Mouse (Mus musculus) adrenal gland, postnatal 4 days (tissue): ENCODE measurements around the gene Ptprg. TPM values are rescaled to one million over a fixed set of nuclear protein-coding genes. Genes with fewer than 3 reads are reported as not detected.

Experiments used
- DNase-seq, 2 experiments: peaks; one replicate each; pipeline ENCODE4 v3.0.0; 2021 to 2022; ENCODE audit warnings: low spot score in 2 of 2, mixed read lengths in 2 of 2
- total RNA-seq, 2 experiments: library from RNA; stranded (reverse); gene quantifications; 2 replicates each; pipeline ENCODE4 v1.2.3; 2021

Ptprg gene
- total RNA-seq, 2 experiments from 2014 or later, result 94.8 to 106 TPM

GRCm38 (mm10) chr14:11871752-11872344 lies 318.5 kb downstream of the Ptprg start:
- DNase-seq, result no peak

- no peak for DNase-seq
These were observed 320.9 kb downstream of the Ptprg start for GRCm38 (mm10) chr14:11874266-11874665.

- no peak for DNase-seq
These were observed 321.9 kb downstream of the Ptprg start for GRCm38 (mm10) chr14:11874960-11875889.

DNA sequence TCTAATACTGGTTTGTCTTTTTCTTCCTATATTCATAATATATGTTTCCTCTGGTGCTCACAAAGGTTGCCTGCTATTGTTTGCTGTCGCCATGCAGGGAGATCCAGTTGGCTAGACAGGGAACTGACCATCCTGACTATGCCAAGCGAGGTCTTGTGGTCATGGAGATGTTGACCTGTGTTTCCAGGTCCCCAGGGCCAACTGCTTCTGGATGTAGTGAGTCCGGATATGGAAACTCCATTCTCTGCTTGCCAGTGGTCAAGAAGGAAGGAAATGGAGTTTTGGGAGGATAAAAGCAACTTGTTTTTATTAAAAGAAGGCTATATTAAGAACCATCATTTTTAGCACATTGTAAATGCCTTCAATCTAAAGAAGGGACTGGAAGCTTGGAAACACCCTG lies 327.8 kb downstream of the Ptprg start:
- no peak for DNase-seq

GRCm38 (mm10) chr14:11883142-11883921 lies 330.0 kb downstream of the Ptprg start:
- no peak for DNase-seq

DNA sequence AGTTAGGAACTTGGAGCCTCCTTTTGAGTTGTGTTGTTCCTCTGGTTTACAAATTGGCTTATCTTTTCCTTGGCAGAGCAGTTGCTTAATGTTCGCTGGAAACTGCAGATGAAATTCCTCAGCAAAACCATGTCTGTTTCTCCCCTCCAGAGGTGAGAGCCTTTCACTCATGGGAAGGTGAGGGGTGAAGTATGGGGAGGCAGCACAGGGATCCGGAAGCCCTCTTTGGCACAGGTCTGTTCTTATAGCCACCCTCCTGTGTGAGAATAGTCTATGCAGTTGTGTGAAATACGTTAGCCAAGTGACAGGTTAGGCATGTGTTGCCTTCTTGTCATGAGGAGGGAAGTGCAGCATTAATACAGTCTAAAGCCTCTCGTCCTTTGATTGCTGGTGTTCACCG lies 330.7 kb downstream of the Ptprg start:
- no peak for DNase-seq

- DNase-seq, result no peak
These were observed 333.1 kb downstream of the Ptprg start for GRCm38 (mm10) chr14:11886417-11886816.

DNA sequence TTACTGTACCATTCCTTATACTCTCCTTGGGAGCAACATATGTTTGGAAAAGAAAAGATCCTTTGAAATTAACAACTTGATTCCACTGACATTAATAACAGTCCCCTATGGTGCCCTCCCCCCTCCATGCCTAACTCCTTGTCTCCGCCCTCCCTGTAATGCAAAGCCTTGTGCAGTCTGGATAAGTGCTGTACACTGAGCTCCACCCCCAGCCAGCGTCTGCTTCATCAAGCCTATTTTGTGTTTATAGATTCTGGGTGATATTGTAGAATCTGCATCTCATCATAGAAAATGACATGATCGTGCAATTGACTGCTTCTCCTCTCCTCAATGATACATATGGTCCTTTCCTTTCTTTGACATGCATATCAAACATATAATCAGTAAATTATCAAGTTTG lies 337.6 kb downstream of the Ptprg start:
- DNase-seq, result no peak

DNA sequence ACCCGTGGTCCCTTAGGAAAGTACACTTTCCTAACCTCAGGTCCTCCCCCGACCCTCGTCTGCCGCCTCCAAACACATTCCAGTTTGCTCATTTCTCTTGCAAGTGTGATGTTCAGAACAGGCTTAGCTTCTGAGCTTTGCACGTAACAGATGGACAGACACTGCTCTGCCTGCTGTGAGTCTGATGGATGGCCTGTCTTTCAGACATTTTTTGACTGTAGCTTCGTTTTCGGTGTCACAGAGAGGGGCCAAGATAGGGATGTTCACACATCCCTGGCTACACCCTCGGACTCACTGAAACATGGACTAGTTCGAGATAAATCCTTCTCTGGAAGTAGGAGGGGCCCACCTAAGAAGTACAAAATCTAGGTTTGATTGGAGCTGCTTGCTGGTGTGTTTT lies 339.3 kb downstream of the Ptprg start:
- DNase-seq, result no peak

GRCm38 (mm10) chr14:11895486-11895885 lies 342.2 kb downstream of the Ptprg start:
- DNase-seq, result no peak

DNA sequence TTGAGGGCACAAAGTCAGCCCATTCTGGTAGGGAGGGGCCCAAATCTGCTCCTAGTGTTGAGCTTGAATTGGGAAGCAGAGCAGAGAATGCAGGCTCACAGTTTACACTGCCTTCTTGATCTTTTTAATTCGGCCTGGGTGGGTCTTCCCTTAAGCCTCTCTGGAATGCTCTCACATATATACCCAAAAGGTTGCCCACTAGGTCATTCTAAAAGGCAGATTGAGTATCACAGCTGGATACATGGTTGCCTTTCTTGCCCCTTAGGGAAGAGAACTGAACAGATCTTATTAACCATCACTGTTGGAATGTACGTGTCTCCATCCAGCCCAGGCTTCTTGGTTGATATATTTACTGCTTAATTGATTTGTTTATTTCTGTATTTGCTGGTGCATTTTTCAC lies 349.5 kb downstream of the Ptprg start:
- DNase-seq, result no peak

DNA sequence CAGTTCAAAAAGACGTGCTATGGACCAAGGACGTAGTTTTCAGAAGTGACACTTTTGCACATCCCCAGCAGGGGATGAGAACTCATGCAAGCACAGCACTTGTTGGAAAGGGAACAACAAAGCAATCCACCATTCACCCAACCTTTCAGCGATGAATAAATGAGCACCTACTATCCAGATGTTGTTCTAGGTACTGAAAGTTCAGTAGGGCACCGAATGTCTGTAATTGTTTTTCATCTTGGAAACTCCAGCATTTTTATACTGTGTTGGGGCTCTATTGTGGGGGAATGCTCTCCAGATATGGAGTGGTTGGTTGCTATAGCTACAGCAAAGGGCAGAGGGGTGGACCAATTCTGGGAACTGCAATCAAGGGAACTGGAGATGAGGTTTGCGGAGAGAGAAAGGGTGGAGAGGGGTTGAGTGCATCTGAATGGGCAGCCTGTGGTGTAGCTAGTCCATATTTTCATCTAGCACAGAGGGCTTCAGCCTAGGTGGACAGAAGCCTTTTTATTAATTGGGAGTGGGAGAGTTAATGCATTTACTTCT lies 352.9 kb downstream of the Ptprg start:
- no peak for DNase-seq

DNA sequence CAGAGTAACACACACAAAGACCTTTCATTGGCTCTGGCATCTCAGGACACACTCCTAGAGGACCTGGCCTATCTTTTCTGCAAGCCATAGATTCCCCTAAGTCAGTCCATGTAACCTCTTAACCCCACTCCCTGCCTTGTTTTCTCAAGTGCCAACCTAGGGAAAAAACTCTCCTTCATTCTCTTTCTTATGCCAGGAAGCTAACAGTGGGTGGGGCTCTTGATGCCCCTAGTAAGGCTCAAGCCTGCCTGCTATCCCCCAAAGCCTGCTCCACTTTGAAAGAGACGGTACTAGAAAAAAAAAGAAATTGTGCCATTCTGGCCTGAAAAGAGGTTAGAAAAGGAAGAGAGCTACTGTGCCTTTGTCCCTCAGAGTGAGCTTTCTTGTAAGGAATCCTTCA lies 358.9 kb downstream of the Ptprg start:
- DNase-seq, result no peak

GRCm38 (mm10) chr14:11917225-11917624 lies 363.9 kb downstream of the Ptprg start:
- DNase-seq, result no peak

GRCm38 (mm10) chr14:11928545-11928944 lies 375.2 kb downstream of the Ptprg start:
- no peak for DNase-seq

DNA sequence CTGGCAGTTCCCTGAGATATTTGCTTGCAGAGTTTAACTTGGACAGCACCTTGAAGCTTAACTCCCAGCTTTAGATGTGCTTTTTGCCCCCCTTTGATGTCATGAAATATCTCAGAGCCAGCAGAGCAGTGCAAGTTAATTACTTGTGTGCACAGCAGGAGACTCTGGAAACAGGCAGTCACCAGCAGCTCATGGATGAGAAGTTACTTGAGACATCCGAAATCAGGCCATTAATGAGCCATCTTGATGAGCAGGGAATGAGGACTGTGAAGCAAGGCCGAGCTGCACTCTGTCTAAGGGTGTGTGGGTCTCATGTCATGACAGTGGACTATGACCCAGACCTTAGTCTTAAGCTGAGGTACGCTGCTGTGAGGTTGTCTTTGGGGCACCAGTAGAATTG lies 379.2 kb downstream of the Ptprg start:
- no peak for DNase-seq

- no peak for DNase-seq
These were observed 381.2 kb downstream of the Ptprg start for GRCm38 (mm10) chr14:11934556-11934955.

- no peak for DNase-seq
These were observed 381.9 kb downstream of the Ptprg start for GRCm38 (mm10) chr14:11935281-11935680.

DNA sequence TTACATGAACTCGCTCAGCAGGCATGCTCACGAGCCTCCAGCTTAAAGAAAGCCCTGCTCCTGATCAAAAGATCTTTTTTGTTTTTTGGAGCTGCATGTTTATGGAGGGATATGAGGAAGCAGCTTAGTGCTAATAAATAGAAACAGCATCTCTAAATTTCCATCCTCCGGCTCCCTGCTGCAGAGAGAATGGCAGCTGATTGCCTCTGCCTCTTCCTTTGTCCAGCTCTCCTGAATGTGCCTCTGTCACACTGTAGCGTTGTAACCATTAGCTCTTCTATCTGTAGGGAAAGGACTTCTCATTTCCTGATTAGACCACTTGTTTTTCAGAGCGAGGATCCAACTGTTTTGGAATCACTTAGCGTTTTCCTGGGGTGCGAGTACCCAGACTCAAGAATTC lies 382.4 kb downstream of the Ptprg start:
- DNase-seq, result no peak

DNA sequence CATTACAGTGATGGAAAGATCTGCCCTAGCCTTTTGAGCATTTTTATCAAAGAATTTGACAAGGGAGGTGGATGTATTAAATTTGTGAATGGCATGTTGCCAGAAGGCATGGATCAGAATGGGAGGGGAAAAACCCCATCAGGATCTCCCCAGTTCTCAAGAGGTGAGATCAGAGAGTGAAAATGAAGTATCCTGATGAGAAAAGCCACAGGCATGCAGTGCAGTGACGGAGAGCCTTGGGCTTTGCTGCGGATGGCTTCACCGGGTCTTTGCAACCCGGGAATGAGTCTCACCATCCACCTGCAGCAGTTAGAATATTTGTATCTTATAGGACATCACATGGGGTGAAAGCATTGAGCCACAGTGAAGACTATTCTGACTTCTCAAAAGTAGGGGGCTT lies 385.6 kb downstream of the Ptprg start:
- no peak for DNase-seq

DNA sequence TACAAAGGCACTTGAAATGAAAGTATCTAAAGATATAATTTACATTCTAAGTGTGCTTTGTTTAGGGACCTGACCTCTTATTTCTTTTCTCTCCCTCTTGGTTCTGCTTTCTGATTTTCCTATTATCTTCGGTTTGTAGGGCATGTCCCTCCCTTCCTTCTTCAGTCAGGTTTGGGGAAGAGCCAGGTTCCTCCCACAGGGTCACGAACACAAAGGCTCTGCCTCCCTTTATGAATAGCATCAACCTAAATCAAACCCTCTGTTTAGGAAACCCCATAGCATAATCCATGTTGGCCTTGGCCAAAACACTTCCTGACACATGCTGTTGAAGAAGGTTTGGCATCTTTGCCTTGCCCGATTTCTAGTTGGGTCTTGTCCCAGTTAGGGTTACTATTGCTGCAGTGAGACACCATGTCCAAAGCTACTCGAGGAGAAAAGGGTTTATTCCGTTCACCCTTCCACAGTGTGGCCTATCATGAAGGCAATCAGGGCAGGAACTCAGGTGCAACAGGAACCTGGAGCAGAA lies 388.7 kb downstream of the Ptprg start:
- no peak for DNase-seq
